Mouse (Mus musculus) stomach, embryonic 16.5 days (tissue): ENCODE measurements around the gene Rnf216. TPM values are rescaled to one million over a fixed set of nuclear protein-coding genes. Genes with fewer than 3 reads are reported as not detected.

Experiments
- ATAC-seq: fragments of 200-750 bp; cut with Nextera tagmentation; 2 replicates; pipeline ENCODE4 v1.8.0; 2017; ENCODE audit warnings: moderate number of reproducible peaks, moderate TSS enrichment; ENCODE audit not compliant: insufficient read depth, low FRiP score
- H3K27ac ChIP-seq: fragments of 300-500 bp; sonication (generic); 2 replicates; pipeline ENCODE4 v1.5.1; 2014; ENCODE audit warnings: low read length
- H3K27me3 ChIP-seq: fragments of 300-500 bp; sonication (generic); 2 replicates; pipeline ENCODE4 v1.6.1; 2014; ENCODE audit warnings: low read length, control low read depth, mixed read lengths; ENCODE audit not compliant: control insufficient read depth, insufficient read depth
- H3K36me3 ChIP-seq: fragments of 300-500 bp; sonication (generic); 2 replicates; pipeline ENCODE4 v1.6.1; 2014; ENCODE audit warnings: low read length; ENCODE audit not compliant: control insufficient read depth, insufficient read depth
- H3K4me1 ChIP-seq: fragments of 300-500 bp; sonication (generic); 2 replicates; pipeline ENCODE4 v1.6.1; 2014; ENCODE audit warnings: low read length, control low read depth, mixed read lengths; ENCODE audit not compliant: control insufficient read depth, insufficient read depth
- H3K4me2 ChIP-seq: fragments of 300-500 bp; sonication (generic); 2 replicates; pipeline ENCODE4 v1.6.1; 2014; ENCODE audit warnings: low read depth, low read length, mixed read lengths
- H3K4me3 ChIP-seq: fragments of 300-500 bp; sonication (generic); replicated peaks from 2 replicates; pipeline ENCODE4 v1.5.1; 2014; ENCODE audit warnings: mild to moderate bottlenecking, low read length
- H3K9ac ChIP-seq: fragments of 300-500 bp; sonication (generic); 2 replicates; pipeline ENCODE4 v1.6.1; 2014; ENCODE audit warnings: low read length
- H3K9me3 ChIP-seq: fragments of 300-500 bp; sonication (generic); replicated peaks from 2 replicates; pipeline ENCODE4 v1.6.1; 2016; ENCODE audit warnings: low read length, control low read depth; ENCODE audit not compliant: control insufficient read depth
- WGBS: fragments of 180-500 bp; shearing (Covaris S2); extraction: QIAGEN DNeasy Blood & Tissue Kit; methylation state at CpG from one replicate; pipeline ENCODE4 v1.1.7; 2014; 5-methylcytosine and 5-hydroxymethylcytosine counted together
- polyA plus RNA-seq: library from polyadenylated mRNA; unstranded; fragments of >200 nt; fragmentation: Nextera tagmentation; extraction: Ambion mirVana; gene quantifications from 2 replicates; pipeline ENCODE4 v1.2.1, GENCODE M21; 2015

Gene Rnf216
- polyA plus RNA-seq, 1 experiment from 2014 or later, result 35.1 TPM

DNA sequence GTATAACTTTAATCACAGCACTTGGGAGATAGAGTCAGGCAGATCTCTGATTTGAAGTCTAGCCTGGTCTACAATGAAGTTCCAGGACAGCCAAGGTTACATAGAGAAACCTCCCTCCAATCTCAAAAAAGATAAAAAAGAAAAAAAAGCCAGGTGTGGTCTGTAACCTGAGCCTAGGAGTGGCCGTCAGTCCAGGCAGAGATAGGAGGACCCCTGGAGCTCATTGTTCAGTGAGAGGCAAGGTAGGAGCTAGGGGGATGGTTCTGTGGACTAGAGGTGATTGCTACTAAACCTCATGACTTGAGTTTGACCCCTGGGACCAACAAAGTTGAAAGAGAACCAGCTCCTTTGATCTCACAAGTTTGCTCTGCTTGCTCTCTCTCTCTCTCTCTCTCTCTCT, 9.9 kb upstream of the Rnf216 start:
- Histone ChIP-seq H3K36me3 (no peaks in the 10 kb centered on the region), H3K4me2 (no peak overlapping the region), H3K4me3 (no peak overlapping the region), H3K9ac (no peak overlapping the region), H3K9me3 (no peaks in the 10 kb centered on the region), H3K27ac (no peak overlapping the region), H3K27me3 (no peaks in the 10 kb centered on the region), H3K4me1 (no peaks in the 10 kb centered on the region)
- 19% methylated on average over 1 of the region's 1 CpGs for WGBS
- ATAC-seq, result no peak

- H3K4me1 ChIP-seq, result no peaks in the 10 kb centered on the region
- H3K9me3 ChIP-seq, result no peaks in the 10 kb centered on the region
- no peak overlapping the region for H3K9ac ChIP-seq
- no peak for ATAC-seq
- 65% methylated on average over 8 of the region's 8 CpGs for WGBS
- no peak overlapping the region for H3K4me2 ChIP-seq
- H3K4me3 ChIP-seq, result no peak overlapping the region
- H3K36me3 ChIP-seq, result no peaks in the 10 kb centered on the region
- no peak overlapping the region for H3K27ac ChIP-seq
- no peaks in the 10 kb centered on the region for H3K27me3 ChIP-seq
These were observed 9.3 kb upstream of the Rnf216 start for GRCm38 (mm10) chr5:143122125-143122524.

GRCm38 (mm10) chr5:143106842-143107241, 6.0 kb downstream of the Rnf216 start:
- Histone ChIP-seq H3K4me2 (no peak overlapping the region), H3K36me3 (no peaks in the 10 kb centered on the region), H3K4me1 (peaks cover 10% of the 10 kb centered on the region), H3K27me3 (no peaks in the 10 kb centered on the region), H3K27ac (no peak overlapping the region), H3K4me3 (no peak overlapping the region), H3K9ac (no peak overlapping the region), H3K9me3 (no peaks in the 10 kb centered on the region)
- ATAC-seq, result no peak
- 85% methylated on average over 3 of the region's 3 CpGs for WGBS

DNA sequence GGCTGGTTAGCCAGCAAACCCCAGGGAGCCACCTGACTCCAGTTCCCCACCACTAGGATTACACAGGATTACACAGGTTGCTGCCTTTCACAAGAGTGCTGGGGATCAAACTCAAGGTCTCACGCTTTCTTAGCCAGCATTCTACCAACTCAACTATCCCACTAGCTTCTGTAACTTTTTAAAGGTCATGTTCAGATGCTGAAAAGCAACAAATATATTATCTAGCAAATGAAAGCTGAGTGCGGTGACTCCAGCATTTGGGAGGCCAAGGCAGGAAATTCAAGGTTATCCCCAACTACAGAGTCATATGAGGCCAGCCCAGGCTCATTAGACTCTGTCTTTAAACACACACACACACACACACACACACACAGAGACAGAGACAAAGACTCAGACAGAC, 9.6 kb downstream of the Rnf216 start:
- H3K27ac ChIP-seq, result no peak overlapping the region
- H3K36me3 ChIP-seq, result no peaks in the 10 kb centered on the region
- 94% methylated on average over 2 of the region's 2 CpGs for WGBS
- no peak for ATAC-seq
- H3K9me3 ChIP-seq, result no peaks in the 10 kb centered on the region
- H3K4me3 ChIP-seq, result no peak overlapping the region
- H3K4me2 ChIP-seq, result no peak overlapping the region
- no peaks in the 10 kb centered on the region for H3K27me3 ChIP-seq
- H3K4me1 ChIP-seq, result no peaks in the 10 kb centered on the region
- no peak overlapping the region for H3K9ac ChIP-seq

DNA sequence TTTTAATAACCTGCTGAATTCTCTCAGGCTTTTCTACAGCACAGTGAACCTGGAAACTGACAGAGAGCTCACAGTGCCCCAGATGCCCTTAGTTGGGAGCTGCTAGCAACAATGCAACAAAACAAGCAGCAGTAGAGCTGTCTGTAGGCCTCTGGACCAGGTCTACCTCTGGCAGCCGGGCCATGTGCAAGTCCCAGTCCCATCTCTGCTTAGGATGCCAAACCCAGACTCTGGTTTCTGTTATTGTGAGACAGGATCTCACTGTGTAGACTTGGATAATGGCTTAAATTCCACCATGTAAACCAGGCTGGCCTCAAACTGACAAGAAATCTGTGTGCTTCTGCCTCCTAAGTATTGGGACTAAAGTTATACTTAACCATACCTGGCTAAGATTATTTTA, 11.2 kb downstream of the Rnf216 start:
- Histone ChIP-seq H3K4me3 (no peak overlapping the region), H3K9me3 (no peaks in the 10 kb centered on the region), H3K4me1 (no peaks in the 10 kb centered on the region), H3K27me3 (no peaks in the 10 kb centered on the region), H3K4me2 (no peak overlapping the region), H3K27ac (no peak overlapping the region), H3K9ac (no peak overlapping the region), H3K36me3 (no peaks in the 10 kb centered on the region)
- no peak for ATAC-seq
- WGBS, result 77% methylated on average over 1 of the region's 1 CpGs

- Histone ChIP-seq H3K9me3 (no peaks in the 10 kb centered on the region), H3K27me3 (no peaks in the 10 kb centered on the region), H3K4me2 (no peak overlapping the region), H3K9ac (no peak overlapping the region), H3K4me1 (no peaks in the 10 kb centered on the region), H3K4me3 (no peak overlapping the region), H3K27ac (no peak overlapping the region), H3K36me3 (peaks cover 9% of the 10 kb centered on the region)
- ATAC-seq, result no peak
- 91% methylated on average over 7 of the region's 7 CpGs for WGBS
These were observed 17.5 kb downstream of the Rnf216 start for GRCm38 (mm10) chr5:143095256-143095655.

DNA sequence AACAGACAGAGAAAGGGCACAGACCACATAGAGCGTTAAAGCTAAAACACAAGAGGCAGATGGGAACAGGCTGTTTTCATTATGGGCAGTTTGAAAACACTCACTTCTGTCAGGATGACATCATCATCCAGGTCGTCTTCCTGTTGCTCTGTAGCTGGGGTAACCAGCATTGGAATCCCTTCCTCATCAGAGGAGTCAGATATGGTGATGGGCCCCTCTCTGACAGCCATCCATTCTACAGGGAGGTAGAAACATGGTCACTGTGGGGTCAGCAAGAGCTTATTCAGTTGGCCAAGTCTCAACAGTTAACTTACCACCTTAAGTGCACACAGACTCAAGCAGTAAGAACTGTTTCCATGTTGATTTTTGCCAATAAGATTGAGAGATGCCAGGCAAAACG, 19.9 kb downstream of the Rnf216 start:
- Histone ChIP-seq H3K4me1 (no peaks in the 10 kb centered on the region), H3K27ac (no peak overlapping the region), H3K9ac (no peak overlapping the region), H3K4me3 (no peak overlapping the region), H3K9me3 (no peaks in the 10 kb centered on the region), H3K27me3 (no peaks in the 10 kb centered on the region), H3K36me3 (peaks cover 18% of the 10 kb centered on the region), H3K4me2 (no peak overlapping the region)
- no peak for ATAC-seq
- 60% methylated on average over 3 of the region's 3 CpGs for WGBS

DNA sequence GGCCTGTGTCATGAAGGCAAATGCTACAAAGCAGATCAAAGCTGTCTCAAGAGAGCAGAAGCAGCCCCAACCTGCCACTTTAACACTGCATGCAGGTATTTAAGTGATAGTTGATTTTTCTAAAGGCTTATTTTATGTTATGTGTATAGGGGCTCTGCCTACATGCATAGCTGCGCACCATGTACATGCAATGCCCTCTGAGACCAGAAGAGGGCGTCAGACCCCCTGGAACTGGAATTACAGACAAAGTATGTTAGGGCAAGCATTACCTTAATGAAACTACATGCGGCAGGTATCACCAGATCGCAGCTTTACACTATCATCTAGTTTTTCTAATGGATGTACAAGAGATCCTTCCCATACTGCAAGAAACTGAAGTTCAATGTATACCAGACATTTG, 27.9 kb downstream of the Rnf216 start:
- H3K4me3 ChIP-seq, result no peak overlapping the region
- H3K27me3 ChIP-seq, result no peaks in the 10 kb centered on the region
- H3K27ac ChIP-seq, result no peak overlapping the region
- no peak overlapping the region for H3K4me2 ChIP-seq
- H3K9ac ChIP-seq, result no peak overlapping the region
- H3K9me3 ChIP-seq, result no peaks in the 10 kb centered on the region
- WGBS, result 68% methylated on average over 4 of the region's 4 CpGs
- no peaks in the 10 kb centered on the region for H3K4me1 ChIP-seq
- no peak for ATAC-seq
- peaks cover 6% of the 10 kb centered on the region; the same call in 1 of the 2 replicates for H3K36me3 ChIP-seq

DNA sequence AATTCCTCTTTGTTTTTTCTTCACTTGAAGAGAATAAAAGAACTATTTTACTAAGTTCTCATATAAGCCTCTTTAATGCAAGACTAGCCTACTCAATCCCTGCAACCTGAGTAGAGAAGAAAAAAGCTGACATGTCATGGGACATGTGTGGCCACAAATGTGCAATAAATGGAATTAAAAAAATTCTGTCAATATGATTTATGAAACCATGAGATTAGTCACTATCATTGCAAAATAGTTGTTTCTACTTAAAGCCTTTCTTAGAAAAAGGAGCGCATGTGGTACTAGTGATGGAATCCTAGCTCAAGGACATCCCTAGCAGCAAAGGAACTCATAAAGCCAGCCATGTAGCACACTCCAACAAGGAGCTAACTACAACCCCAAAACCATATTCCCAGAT, 33.0 kb downstream of the Rnf216 start:
- 94% methylated on average over 1 of the region's 1 CpGs for WGBS
- Histone ChIP-seq H3K4me3 (no peak overlapping the region), H3K36me3 (peaks cover 13% of the 10 kb centered on the region; the same call in 1 of the 2 replicates), H3K27me3 (no peaks in the 10 kb centered on the region), H3K4me2 (no peak overlapping the region), H3K9me3 (no peaks in the 10 kb centered on the region), H3K4me1 (no peaks in the 10 kb centered on the region), H3K27ac (no peak overlapping the region), H3K9ac (no peak overlapping the region)
- no peak for ATAC-seq

- WGBS, result 93% methylated on average over 3 of the region's 3 CpGs
- H3K27me3 ChIP-seq, result no peaks in the 10 kb centered on the region
- H3K36me3 ChIP-seq, result peaks cover 16% of the 10 kb centered on the region; the same call in 1 of the 2 replicates
- ATAC-seq, result no peak
- H3K9ac ChIP-seq, result no peak overlapping the region
- H3K4me2 ChIP-seq, result no peak overlapping the region
- H3K9me3 ChIP-seq, result no peaks in the 10 kb centered on the region
- no peaks in the 10 kb centered on the region for H3K4me1 ChIP-seq
- H3K4me3 ChIP-seq, result no peak overlapping the region
- no peak overlapping the region for H3K27ac ChIP-seq
These were observed 36.1 kb downstream of the Rnf216 start for GRCm38 (mm10) chr5:143076603-143077143.
